Mouse (Mus musculus) heart, embryonic 11.5 days (tissue): Measurements from ENCODE around the gene Nfe2l1. TPM values are rescaled to one million over a fixed set of nuclear protein-coding genes. Genes with fewer than 3 reads are reported as not detected.

Experiments
- ATAC-seq: fragments of 200-750 bp; cut with Nextera tagmentation; replicated peaks from 2 replicates; pipeline ENCODE4 v1.8.0; 2017; ENCODE audit warnings: moderate library complexity; ENCODE audit not compliant: insufficient number of reproducible peaks, low FRiP score, low TSS enrichment
- H3K27ac ChIP-seq: fragments of 300-500 bp; sonication (generic); 2 replicates; pipeline ENCODE4 v1.5.1; 2014; ENCODE audit warnings: mild to moderate bottlenecking, low read depth, low read length
- H3K27me3 ChIP-seq: fragments of 300-500 bp; sonication (generic); 2 replicates; pipeline ENCODE4 v1.6.1; 2014; ENCODE audit warnings: mild to moderate bottlenecking, low read length, mixed read lengths; ENCODE audit not compliant: control insufficient read depth, insufficient read depth
- H3K36me3 ChIP-seq: fragments of 300-500 bp; sonication (generic); 2 replicates; pipeline ENCODE4 v1.6.1; 2014; ENCODE audit warnings: mild to moderate bottlenecking, low read length, moderate library complexity, mixed read lengths; ENCODE audit not compliant: control insufficient read depth, insufficient read depth
- H3K4me1 ChIP-seq: fragments of 300-500 bp; sonication (generic); 2 replicates; pipeline ENCODE4 v1.6.1; 2014; ENCODE audit warnings: low read length; ENCODE audit not compliant: control insufficient read depth, insufficient read depth
- H3K4me2 ChIP-seq: fragments of 300-500 bp; sonication (generic); 2 replicates; pipeline ENCODE4 v1.6.1; 2014; ENCODE audit warnings: mild to moderate bottlenecking, moderate library complexity
- H3K4me3 ChIP-seq: fragments of 300-500 bp; sonication (generic); 2 replicates; pipeline ENCODE4 v1.5.1; 2014; ENCODE audit warnings: low read depth, low read length
- H3K9ac ChIP-seq: fragments of 300-500 bp; sonication (generic); 2 replicates; pipeline ENCODE4 v1.6.1; 2014; ENCODE audit warnings: mild to moderate bottlenecking, low read depth, low read length, moderate library complexity
- H3K9me3 ChIP-seq: fragments of 300-500 bp; sonication (generic); replicated peaks from 2 replicates; pipeline ENCODE4 v1.6.1; 2016; ENCODE audit warnings: low read length; ENCODE audit not compliant: control insufficient read depth
- WGBS: fragments of 180-500 bp; shearing (Covaris S2); extraction: QIAGEN DNeasy Blood & Tissue Kit; methylation state at CpG from one replicate; pipeline ENCODE4 v1.1.7; 2014; ENCODE audit not compliant: insufficient replicate concordance; 5-methylcytosine and 5-hydroxymethylcytosine counted together
- polyA plus RNA-seq: library from polyadenylated mRNA; unstranded; fragments of >200 nt; fragmentation: Nextera tagmentation; extraction: Ambion mirVana; gene quantifications from 2 replicates; pipeline ENCODE4 v1.2.1, GENCODE M21; 2014

Nfe2l1 gene
- polyA plus RNA-seq, 1 experiment from 2014 or later: 36.5 TPM

DNA sequence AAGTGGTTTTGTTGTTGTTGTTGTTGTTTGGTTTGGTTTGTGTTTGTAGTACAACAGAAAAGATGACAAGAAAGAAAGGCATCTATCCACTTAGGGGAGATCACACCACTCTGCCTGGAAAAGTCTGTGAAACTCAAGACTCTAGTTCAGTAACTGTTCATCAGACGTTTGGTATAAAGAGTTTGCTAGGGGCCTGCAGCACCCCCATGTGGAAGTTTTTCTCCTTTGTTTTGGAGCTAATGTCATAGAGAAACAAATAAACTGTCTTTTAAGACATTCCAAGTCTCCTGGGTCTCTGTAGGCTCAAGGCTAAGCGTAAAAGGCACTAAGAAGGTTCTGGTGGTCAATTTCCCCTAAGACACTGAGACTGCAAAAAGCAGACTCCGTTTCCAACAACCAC is 53.7 kb downstream of the Nfe2l1 start:
- 50% methylated on average over 3 of the region's 3 CpGs for WGBS
- Histone ChIP-seq H3K4me1 (peaks cover 6% of the 10 kb centered on the region; the same call in 1 of the 2 replicates), H3K4me3 (no peak overlapping the region), H3K9me3 (no peaks in the 10 kb centered on the region), H3K4me2 (peak overlapping the region; percentile 90), H3K36me3 (peaks cover 8% of the 10 kb centered on the region), H3K27me3 (no peaks in the 10 kb centered on the region), H3K9ac (no peak overlapping the region), H3K27ac (no peak overlapping the region)
- no peak for ATAC-seq

DNA sequence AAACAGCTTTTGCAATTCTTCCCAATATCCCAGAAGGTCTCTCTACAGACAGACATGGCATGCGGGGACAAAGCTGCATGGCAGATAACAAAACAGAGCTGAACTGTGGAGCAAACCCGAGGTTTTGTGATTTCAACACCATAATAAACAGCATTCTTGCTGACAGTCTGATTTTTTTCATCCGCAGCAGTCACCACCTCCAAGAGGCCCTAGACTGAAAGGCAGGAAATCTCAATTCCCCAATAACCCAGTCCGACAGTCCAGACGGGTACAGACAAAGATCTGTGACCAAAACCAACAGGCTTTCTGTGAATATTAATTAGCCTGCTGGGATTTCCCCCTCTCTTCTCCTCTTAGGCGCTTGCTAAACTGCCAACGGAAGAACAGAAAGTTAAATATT is 54.1 kb downstream of the Nfe2l1 start:
- Histone ChIP-seq H3K4me2 (no peak overlapping the region), H3K9ac (no peak overlapping the region), H3K27me3 (no peaks in the 10 kb centered on the region), H3K4me1 (peaks cover 6% of the 10 kb centered on the region; the same call in 1 of the 2 replicates), H3K27ac (no peak overlapping the region), H3K9me3 (no peaks in the 10 kb centered on the region), H3K4me3 (no peak overlapping the region), H3K36me3 (peaks cover 9% of the 10 kb centered on the region)
- 79% methylated on average over 7 of the region's 7 CpGs for WGBS
- ATAC-seq: no peak

DNA sequence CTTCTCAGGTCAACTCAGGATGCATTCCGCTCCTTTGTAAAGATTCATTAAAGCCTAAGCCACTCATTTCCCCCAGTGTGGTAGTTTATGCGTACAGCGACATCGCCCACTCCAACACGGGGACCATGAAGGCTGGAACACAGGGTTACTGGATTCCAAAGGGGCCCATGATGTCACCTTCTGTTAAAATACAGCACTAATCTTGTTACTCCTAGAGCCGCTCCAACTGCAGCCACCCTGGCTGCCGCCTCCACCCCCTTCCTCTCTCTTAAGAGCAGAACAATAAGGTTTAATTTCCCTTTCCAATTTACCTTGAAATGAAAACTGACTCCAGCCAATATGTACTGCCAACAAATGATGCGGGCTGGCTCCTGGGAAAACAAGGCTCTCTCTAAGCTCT is 54.7 kb downstream of the Nfe2l1 start:
- Histone ChIP-seq H3K36me3 (peaks cover 15% of the 10 kb centered on the region), H3K4me2 (no peak overlapping the region), H3K4me1 (peaks cover 6% of the 10 kb centered on the region; the same call in 1 of the 2 replicates), H3K27me3 (no peaks in the 10 kb centered on the region), H3K9me3 (no peaks in the 10 kb centered on the region), H3K4me3 (no peak overlapping the region), H3K9ac (no peak overlapping the region), H3K27ac (no peak overlapping the region)
- 80% methylated on average over 8 of the region's 8 CpGs for WGBS
- ATAC-seq: no peak

DNA sequence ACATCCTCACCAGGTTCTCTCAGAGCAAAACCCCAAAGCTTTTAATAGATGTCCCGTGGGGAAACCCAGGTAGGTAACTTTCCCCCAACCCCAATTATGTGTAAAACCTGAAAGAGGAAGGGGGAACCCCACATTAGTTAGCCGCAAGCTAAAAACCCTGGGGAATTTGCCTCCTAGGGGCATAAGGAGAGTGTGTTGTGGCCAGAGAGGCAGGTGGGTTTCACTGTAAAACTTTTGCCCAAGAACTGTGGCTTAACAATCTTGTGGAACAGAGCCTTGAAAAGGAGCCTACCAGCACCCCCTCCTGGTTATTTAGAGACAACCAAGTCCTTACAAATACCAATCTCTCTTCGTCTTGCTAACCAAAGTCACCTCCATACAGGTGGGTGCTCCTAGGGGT is 55.2 kb downstream of the Nfe2l1 start:
- Histone ChIP-seq H3K27ac (no peak overlapping the region), H3K9ac (no peak overlapping the region), H3K9me3 (no peaks in the 10 kb centered on the region), H3K4me2 (no peak overlapping the region), H3K36me3 (peaks cover 19% of the 10 kb centered on the region), H3K4me1 (peaks cover 6% of the 10 kb centered on the region; the same call in 1 of the 2 replicates), H3K4me3 (no peak overlapping the region), H3K27me3 (no peaks in the 10 kb centered on the region)
- 77% methylated on average over 3 of the region's 3 CpGs for WGBS
- ATAC-seq: no peak

DNA sequence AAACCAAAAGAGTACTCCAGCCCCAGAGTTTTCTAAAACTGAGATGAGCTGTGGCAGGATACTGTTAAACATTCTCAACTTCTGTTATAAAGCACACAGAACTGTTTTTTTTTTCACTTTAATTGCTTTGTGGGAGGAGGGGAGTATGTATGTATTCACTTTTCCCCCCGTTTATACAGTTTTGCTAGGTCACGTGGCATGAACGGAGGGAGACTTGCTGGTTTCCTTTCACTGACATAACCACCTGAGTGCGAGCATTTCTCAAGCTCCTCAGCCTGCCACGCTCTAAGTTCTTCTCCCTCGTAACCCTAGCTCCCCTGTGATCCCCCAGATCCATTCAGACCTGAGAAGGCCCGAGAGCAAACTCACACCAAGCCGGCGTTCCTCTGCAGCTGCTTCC is 57.4 kb downstream of the Nfe2l1 start:
- H3K27me3 ChIP-seq: no peaks in the 10 kb centered on the region
- ATAC-seq: no peak
- no peaks in the 10 kb centered on the region for H3K9me3 ChIP-seq
- no peak overlapping the region for H3K4me2 ChIP-seq
- WGBS: 87% methylated on average over 9 of the region's 9 CpGs
- no peak overlapping the region for H3K27ac ChIP-seq
- H3K4me1 ChIP-seq: peaks cover 6% of the 10 kb centered on the region; the same call in 1 of the 2 replicates
- H3K4me3 ChIP-seq: no peak overlapping the region
- H3K36me3 ChIP-seq: peaks cover 25% of the 10 kb centered on the region
- no peak overlapping the region for H3K9ac ChIP-seq

DNA sequence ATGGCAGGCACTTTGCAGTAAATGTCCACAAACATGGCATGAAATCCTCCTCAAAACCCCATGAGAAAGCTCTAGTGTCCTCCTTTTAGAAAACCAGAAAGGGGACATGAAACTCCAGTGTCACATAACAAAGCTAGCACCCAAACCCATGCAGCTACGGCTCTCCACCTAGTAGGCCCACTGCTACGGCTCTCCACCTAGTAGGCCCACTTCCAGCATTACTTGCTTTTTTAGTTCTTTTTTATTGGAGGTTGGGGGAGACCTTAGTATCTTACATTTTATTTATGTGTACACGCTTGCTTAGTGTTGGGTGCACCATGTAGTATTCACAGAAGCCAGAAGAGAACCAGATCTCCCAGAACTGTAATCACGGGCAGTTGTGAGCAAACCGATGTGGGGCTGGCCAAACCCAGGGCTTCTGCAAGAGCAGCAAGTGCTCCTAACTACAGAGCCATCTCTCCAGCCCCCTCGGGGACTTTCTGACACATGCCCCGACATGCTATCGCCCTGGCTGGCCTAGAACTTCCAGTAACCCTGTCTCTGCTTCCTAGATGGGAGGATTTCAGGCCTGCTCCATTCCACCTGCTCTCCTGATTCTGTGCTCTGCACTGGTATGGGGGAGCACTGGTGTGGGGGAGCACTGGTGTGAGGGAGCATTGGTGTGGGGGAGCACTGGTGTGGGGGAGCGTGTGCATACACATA is 58.3 kb downstream of the Nfe2l1 start:
- Histone ChIP-seq H3K4me3 (no peak overlapping the region), H3K36me3 (peaks cover 25% of the 10 kb centered on the region), H3K27ac (no peak overlapping the region), H3K4me2 (no peak overlapping the region), H3K9me3 (no peaks in the 10 kb centered on the region), H3K4me1 (peaks cover 1% of the 10 kb centered on the region; the same call in 1 of the 2 replicates), H3K27me3 (no peaks in the 10 kb centered on the region), H3K9ac (no peak overlapping the region)
- ATAC-seq: no peak
- 91% methylated on average over 9 of the region's 9 CpGs for WGBS

DNA sequence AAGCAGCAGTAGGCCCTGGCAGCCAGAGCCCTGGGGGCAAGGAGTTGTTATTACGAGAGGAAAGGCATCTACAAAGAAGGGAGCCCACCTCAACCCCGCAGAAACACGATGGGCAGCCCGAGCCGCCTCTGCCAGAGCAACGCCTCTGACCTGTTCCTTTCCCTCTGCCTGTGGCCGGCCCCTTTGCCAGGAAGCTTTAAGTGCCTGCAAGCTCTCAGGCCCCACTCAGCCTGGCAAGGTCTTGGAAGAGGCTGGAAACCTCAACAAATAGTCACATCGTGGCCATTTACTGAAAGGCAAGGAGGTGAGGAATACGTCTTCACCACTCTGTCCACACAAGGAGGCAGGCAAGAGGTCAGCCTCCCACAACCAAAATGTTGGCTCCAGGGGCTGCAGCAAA is 61.5 kb downstream of the Nfe2l1 start:
- Histone ChIP-seq H3K9ac (no peak overlapping the region), H3K4me3 (no peak overlapping the region), H3K27ac (no peak overlapping the region), H3K4me1 (no peaks in the 10 kb centered on the region), H3K36me3 (peaks cover 25% of the 10 kb centered on the region), H3K4me2 (no peak overlapping the region), H3K27me3 (no peaks in the 10 kb centered on the region), H3K9me3 (no peaks in the 10 kb centered on the region)
- ATAC-seq: no peak
- WGBS: 53% methylated on average over 9 of the region's 9 CpGs
